In genomic region chr7:27688815-27689612, GRCm38 (mm10) we compare ENCODE assay signal across 7 mouse cellular contexts. TPM values are rescaled to one million over a fixed set of nuclear protein-coding genes. Genes with fewer than 3 reads are reported as not detected.
DNase-seq lines count a peak whose midpoint lies in the region; ATAC-seq lines count a peak whose summit lies in the region.

Gene Zfp607b (plus strand): TSS chr7:27689340.

- peak within 1 kb of the TSS; percentile 88 for H3K27ac ChIP-seq in embryonic facial prominence, embryonic 12.5 days
- no peak within 1 kb of the TSS; the same call in 1 of the 2 replicates for H3K27ac ChIP-seq in limb, embryonic 11.5 days (replicated peaks; ENCODE audit: low read depth, low read length)
- H3K27ac ChIP-seq in midbrain, embryonic 14.5 days (replicated peaks; ENCODE audit: low read depth, low read length) = peak within 1 kb of the TSS; percentile 77

- H3K27me3 ChIP-seq in embryonic facial prominence, embryonic 12.5 days = no peaks in the 10 kb centered on the region
- no peaks in the 10 kb centered on the region for H3K27me3 ChIP-seq in limb, embryonic 11.5 days (ENCODE audit: control insufficient read depth, insufficient read depth, low read length)
- no peaks in the 10 kb centered on the region for H3K27me3 ChIP-seq in midbrain, embryonic 14.5 days (ENCODE audit: control insufficient read depth, insufficient read depth, low read length)

- WGBS in embryonic facial prominence, embryonic 12.5 days = under 1% methylated on average over 19 of the region's 19 CpGs
- WGBS in limb, embryonic 11.5 days = 2% methylated on average over 19 of the region's 19 CpGs
- WGBS in midbrain, embryonic 14.5 days = under 1% methylated on average over 19 of the region's 19 CpGs

- H3K36me3 ChIP-seq in embryonic facial prominence, embryonic 12.5 days = no peaks in the 10 kb centered on the region
- no peaks in the 10 kb centered on the region for H3K36me3 ChIP-seq in limb, embryonic 11.5 days (ENCODE audit: control insufficient read depth, insufficient read depth, low read length)
- no peaks in the 10 kb centered on the region for H3K36me3 ChIP-seq in midbrain, embryonic 14.5 days (ENCODE audit: control insufficient read depth, insufficient read depth, low read length)

- ATAC-seq in embryonic facial prominence, embryonic 12.5 days (ENCODE audit: insufficient number of reproducible peaks, insufficient read depth, low FRiP score, low TSS enrichment) = peak; percentile 99
- peak; percentile 99 for ATAC-seq in limb, embryonic 11.5 days (ENCODE audit: insufficient number of reproducible peaks, low FRiP score, low TSS enrichment, low read depth)
- peak; percentile 98 for ATAC-seq in midbrain, embryonic 14.5 days (ENCODE audit: low FRiP score, low TSS enrichment)

- DNase-seq in adrenal gland, postnatal 25 days = peak; percentile 86
- peak; percentile 100 for DNase-seq in heart, adult 11 months
- peak; percentile 90 for DNase-seq in kidney, adult 18-20 months
- peak; percentile 89 for DNase-seq in limb, embryonic 11.5 days (ENCODE audit: low spot score)
- DNase-seq in midbrain, embryonic 14.5 days = peak; percentile 95
- peak; percentile 84 to 90 for DNase-seq in spleen, adult 18-20 months

- peak within 1 kb of the TSS; percentile 65 for H3K4me2 ChIP-seq in embryonic facial prominence, embryonic 12.5 days (replicated peaks)
- H3K4me2 ChIP-seq in limb, embryonic 11.5 days (ENCODE audit: low read depth, severe bottlenecking) = peak within 1 kb of the TSS; percentile 77
- H3K4me2 ChIP-seq in midbrain, embryonic 14.5 days (ENCODE audit: low read length) = peak within 1 kb of the TSS; percentile 85

- 0 out of 2 replicates have a peak, but pooled peaks cover 13% of the 10 kb centered on the region for H3K4me1 ChIP-seq in embryonic facial prominence, embryonic 12.5 days
- 0 out of 2 replicates have a peak, but pooled peaks cover 3% of the 10 kb centered on the region for H3K4me1 ChIP-seq in limb, embryonic 11.5 days (ENCODE audit: control insufficient read depth, insufficient read depth, low read length)
- H3K4me1 ChIP-seq in midbrain, embryonic 14.5 days (ENCODE audit: control insufficient read depth, insufficient read depth, low read length) = peaks cover 9% of the 10 kb centered on the region

- H3K4me3 ChIP-seq in embryonic facial prominence, embryonic 12.5 days = peak within 1 kb of the TSS; percentile 49
- peak within 1 kb of the TSS; percentile 44 for H3K4me3 ChIP-seq in limb, embryonic 11.5 days (ENCODE audit: low read depth, low read length)
- H3K4me3 ChIP-seq in midbrain, embryonic 14.5 days (replicated peaks; ENCODE audit: low read depth, low read length) = peak within 1 kb of the TSS; percentile 48

- no peaks in the 10 kb centered on the region for H3K9me3 ChIP-seq in embryonic facial prominence, embryonic 12.5 days
- H3K9me3 ChIP-seq in limb, embryonic 11.5 days (ENCODE audit: control insufficient read depth, low read length) = no peaks in the 10 kb centered on the region
- H3K9me3 ChIP-seq in midbrain, embryonic 14.5 days (ENCODE audit: control insufficient read depth, low read length) = no peaks in the 10 kb centered on the region

- H3K9ac ChIP-seq in embryonic facial prominence, embryonic 12.5 days = peak within 1 kb of the TSS; percentile 63
- H3K9ac ChIP-seq in limb, embryonic 11.5 days (ENCODE audit: low read length) = peak within 1 kb of the TSS; percentile 62
- H3K9ac ChIP-seq in midbrain, embryonic 14.5 days (replicated peaks; ENCODE audit: low read length) = peak within 1 kb of the TSS; percentile 68

RNA-seq across cellular contexts. Expression of gene Zfp607b, which starts in this region (rescaled TPM):
- total RNA-seq in adrenal gland, postnatal 25 days (2021) = 0.81 and 1.3 TPM in 2 replicates
- 4.0 and 5.8 TPM in 2 replicates for polyA plus RNA-seq in embryonic facial prominence, embryonic 12.5 days (2016; fragmentation: Nextera tagmentation; extraction: Ambion mirVana)
- 2.8 and 3.1 TPM in 2 replicates for polyA plus RNA-seq in limb, embryonic 11.5 days (2014; fragmentation: Nextera tagmentation; extraction: Ambion mirVana)
- polyA plus RNA-seq in midbrain, embryonic 14.5 days (2014; fragmentation: Nextera tagmentation; extraction: Ambion mirVana) = 15.1 and 15.5 TPM in 2 replicates
